Mouse (Mus musculus) ovary, adult 18-20 months (tissue): ENCODE data around the gene Gm21976.

Source experiments
- DNase-seq: peaks from one replicate; pipeline ENCODE4 v3.0.0; 2022; ENCODE audit warnings: low spot score, mixed read lengths

Gm21976 gene

GRCm38 (mm10) chr13:98297883-98298482 is 18.3 kb downstream of the Gm21976 start:
- no peak for DNase-seq

- DNase-seq = peak; percentile 45
Observed at GRCm38 (mm10) chr13:98298833-98299758, 19.4 kb downstream of the Gm21976 start.

GRCm38 (mm10) chr13:98305257-98305656 is 25.6 kb downstream of the Gm21976 start:
- no peak for DNase-seq

- DNase-seq = no peak
Observed at GRCm38 (mm10) chr13:98306393-98306792, 26.7 kb downstream of the Gm21976 start.

GRCm38 (mm10) chr13:98306852-98307475 is 27.3 kb downstream of the Gm21976 start:
- DNase-seq = no peak

GRCm38 (mm10) chr13:98308004-98308403 is 28.3 kb downstream of the Gm21976 start:
- DNase-seq = no peak

GRCm38 (mm10) chr13:98308724-98309123 is 29.0 kb downstream of the Gm21976 start:
- no peak for DNase-seq

- no peak for DNase-seq
Observed at GRCm38 (mm10) chr13:98311597-98311996, 31.9 kb downstream of the Gm21976 start.

- no peak for DNase-seq
Observed at GRCm38 (mm10) chr13:98313631-98314030, 33.9 kb downstream of the Gm21976 start.

- DNase-seq = no peak
Observed at GRCm38 (mm10) chr13:98315124-98315523, 35.4 kb downstream of the Gm21976 start.

- DNase-seq = no peak
Observed at GRCm38 (mm10) chr13:98316140-98316479, 36.4 kb downstream of the Gm21976 start.

GRCm38 (mm10) chr13:98316480-98317245 is 37.0 kb downstream of the Gm21976 start, which contains the start of gene Btf3:
TSS of gene Btf3 (minus strand) at chr13:98317006.
- DNase-seq = peak; percentile 88

- no peak for DNase-seq
Observed at GRCm38 (mm10) chr13:98317246-98317677, 37.6 kb downstream of the Gm21976 start.

- no peak for DNase-seq
Observed at GRCm38 (mm10) chr13:98317911-98318310, 38.2 kb downstream of the Gm21976 start.

GRCm38 (mm10) chr13:98325034-98325433 is 45.3 kb downstream of the Gm21976 start:
- DNase-seq = no peak

GRCm38 (mm10) chr13:98332106-98332505 is 52.4 kb downstream of the Gm21976 start:
- no peak for DNase-seq

- no peak for DNase-seq
Observed at GRCm38 (mm10) chr13:98336205-98336604, 56.5 kb downstream of the Gm21976 start.

- DNase-seq = no peak
Observed at GRCm38 (mm10) chr13:98340506-98340905, 60.8 kb downstream of the Gm21976 start.

- DNase-seq = no peak
Observed at GRCm38 (mm10) chr13:98349491-98349890, 69.8 kb downstream of the Gm21976 start.

- DNase-seq = no peak
Observed at GRCm38 (mm10) chr13:98351527-98351926, 71.8 kb downstream of the Gm21976 start.

GRCm38 (mm10) chr13:98352381-98352975 is 72.8 kb downstream of the Gm21976 start:
- DNase-seq = no peak

- DNase-seq = no peak
Observed at GRCm38 (mm10) chr13:98353709-98354089, 74.0 kb downstream of the Gm21976 start.
